Mouse (Mus musculus) embryo, embryonic 10.5 days (tissue): ENCODE measurements at regions not wholly inside any gene's neighbourhood (a gene's known extent, or its start where the extent isn't known, plus 50 kb on each side); places are given as distances from the start of the nearest gene placed in this dataset.
A peak's percentile ranks its signal among the peaks of the same experiment; 100 is the strongest.

Experiments used
- DNase-seq: peaks from one replicate; pipeline ENCODE4 v3.0.0-alpha.2; 2015; ENCODE audit warnings: low spot score

DNA sequence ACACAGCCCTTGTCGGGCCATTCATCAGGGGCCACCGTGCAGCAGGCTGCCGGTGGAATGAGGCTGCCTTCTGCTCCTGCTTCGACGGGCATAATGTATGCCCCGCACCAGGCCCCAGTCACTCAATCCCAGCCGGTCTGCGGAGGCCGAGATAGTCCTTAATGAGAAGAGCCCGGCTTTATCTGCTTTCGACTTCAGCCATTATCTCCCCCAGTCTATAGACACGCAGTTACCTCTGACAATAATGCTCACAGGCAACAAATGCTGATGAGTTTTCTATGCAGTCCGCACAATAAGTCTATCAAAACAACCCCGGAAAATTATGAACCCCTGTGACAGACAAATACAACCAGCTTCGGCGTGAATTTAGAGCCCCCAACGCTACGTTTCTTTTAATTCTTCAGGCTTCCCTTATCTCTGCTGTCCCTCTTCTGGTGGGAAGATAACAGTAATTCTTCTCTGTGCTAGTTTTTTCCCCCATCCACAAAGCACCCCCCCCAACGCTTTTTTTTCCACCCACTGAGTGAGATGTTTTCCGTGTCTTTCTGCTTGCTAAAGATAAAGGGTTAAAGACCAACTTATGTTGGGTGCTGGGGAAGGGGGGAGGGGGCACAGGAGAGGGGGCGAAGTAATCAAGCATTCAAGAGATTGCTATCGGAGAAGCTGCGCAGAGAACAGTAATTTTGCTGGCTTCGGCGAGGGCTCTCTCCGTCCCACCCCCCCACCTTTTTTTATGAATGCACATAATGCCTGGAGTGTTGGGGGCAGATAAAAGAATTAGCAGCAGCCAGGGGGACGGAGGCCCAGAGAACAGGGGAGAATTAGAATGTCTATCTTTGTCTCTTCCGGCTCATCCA lies 117.8 kb downstream of the Mrm1 start:
- peak; percentile 42 for DNase-seq

DNA sequence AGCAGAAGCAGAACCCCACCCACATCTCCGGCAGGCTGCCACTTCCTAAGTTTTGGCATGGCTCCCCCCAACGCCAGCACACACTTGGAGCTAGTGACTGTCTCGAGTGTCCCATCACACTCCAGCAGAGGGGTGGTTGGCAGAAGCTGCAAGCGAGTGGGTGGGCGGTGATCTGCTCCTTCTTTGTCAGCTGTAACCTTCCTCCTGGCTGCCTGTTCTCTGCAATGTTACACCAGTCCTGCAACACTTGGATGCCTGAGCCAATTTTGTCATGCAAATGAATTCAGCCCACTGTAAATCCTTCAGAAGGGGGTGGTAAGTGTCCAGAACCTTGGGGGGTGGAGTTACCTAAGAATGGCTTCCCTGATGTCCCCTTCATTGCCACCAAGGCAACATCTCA lies 121.8 kb downstream of the Mrm1 start:
- no peak for DNase-seq

- DNase-seq: no peak
These were observed 126.7 kb downstream of the Mrm1 start for GRCm38 (mm10) chr11:84692638-84693037.

DNA sequence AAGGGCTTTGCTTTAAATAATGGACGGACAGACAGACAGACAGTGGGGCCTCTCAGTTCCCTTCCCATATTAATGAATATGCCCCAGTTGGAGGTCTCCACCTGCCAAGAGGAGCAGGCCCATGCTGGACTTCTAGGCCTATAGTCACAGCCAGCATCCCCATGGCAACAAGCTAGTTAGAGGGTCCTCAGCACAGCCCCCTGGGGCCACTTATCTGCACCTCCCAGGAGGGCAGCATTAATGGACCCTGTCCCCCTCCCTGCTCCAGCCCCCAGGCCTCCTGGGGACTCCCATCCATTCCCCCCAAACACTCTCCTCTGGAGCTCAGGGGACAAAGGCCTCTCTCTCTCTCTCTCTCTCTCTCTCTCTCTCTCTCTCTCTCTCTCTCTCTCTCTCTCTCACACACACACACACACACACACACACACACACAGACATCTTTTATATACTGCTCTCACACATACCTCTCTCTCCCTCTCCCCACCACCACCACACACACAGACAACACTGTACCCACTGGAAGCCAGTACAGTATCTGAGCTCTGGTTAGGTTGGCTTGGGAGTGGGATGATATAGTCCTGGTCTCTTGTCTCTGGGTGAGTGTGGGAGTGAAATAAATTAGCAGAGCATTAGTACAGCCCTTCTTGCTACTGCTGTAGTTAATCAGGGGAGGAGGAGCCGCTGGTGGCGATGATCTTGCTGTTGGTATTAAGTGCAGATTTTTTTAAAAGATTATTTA lies 127.7 kb downstream of the Mrm1 start:
- DNase-seq: no peak

DNA sequence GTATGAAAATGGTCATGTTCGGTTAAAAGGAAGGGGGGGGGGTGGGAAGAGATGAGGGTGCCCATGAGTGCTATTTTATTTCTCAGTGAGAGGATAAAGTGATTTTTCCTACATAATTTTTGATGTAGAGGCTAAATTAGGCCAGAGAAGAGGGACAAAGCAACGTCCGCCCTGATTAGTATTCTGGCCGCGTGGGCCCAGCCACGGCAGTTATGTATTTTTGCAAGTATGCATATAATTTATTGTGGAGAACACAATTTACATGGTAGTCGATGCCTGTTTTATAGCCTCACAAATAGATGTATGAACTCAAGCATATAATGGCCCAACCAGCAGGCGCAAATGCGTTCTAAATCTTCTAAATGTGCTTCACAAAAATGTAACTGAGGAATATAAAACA lies 132.8 kb downstream of the Mrm1 start:
- no peak for DNase-seq

DNA sequence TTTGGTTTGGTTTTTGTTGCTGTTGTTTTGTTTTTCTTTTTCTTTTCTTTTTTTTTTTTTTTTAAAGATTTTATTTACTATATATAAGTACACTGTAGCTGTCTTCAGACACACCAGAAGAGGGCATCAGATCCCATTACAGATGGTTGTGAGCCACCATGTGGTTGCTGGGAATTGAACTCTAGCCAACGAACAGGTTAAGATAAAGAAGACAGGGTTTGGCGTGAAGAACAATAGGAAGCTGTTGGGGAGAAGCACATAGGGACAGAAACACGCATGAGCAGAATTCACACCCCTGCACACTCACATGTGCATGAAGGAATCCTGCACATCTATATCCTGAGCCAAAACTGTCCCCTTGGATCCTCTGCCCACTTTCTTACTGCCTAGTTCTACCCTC lies 135.0 kb downstream of the Mrm1 start:
- DNase-seq: no peak

DNA sequence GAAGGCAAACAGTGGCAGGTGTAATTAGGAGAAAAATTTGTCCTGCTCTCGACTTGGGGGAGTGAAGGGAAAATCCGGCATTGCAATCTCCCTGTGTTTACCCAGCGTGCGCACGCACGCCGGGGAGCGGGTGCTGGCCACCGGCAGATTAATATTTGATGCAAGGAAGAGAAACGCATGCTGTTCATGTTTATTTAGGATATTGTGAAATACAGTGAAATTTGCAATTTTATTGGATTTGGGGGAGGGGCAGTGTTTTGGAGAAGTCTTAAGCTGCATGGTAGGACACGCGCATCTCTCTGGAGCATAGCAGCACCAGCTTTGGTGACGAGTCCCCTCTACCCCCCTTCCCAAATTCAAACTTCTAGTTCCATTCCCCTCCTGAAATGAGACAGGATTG lies 136.4 kb downstream of the Mrm1 start:
- no peak for DNase-seq

GRCm38 (mm10) chr11:84676377-84677078 lies 142.8 kb downstream of the Mrm1 start:
- peak; percentile 58 for DNase-seq

DNA sequence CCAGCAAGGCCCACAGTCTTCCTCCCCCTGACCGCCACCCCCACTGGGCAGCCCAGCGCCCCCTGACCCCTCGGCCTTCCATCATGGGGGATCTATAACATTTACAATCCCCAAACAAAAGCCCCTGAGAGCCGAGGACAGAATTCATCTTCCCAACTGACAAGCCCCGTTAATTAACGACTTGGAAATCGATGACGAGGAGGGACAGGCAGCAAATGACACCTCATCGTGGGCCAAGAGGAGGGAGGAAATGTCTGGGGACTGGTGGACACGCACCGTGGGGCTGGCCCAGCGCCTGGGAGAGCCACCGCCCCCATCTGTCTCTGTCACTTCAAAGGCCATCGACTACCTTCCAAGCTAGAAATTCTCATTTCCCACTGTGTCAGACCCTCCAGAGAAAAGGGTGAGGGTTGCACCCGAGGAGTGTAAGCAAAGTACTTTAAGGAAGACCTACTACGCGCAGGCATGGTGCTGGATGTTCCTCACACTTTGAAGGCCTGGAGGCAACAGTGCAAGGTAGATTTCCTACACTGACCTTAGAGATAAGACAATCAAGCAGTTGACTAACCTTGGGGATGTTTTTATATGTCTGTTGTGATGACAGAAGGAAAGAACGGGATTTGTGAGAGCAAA lies 146.4 kb downstream of the Mrm1 start:
- DNase-seq: peak; percentile 52

GRCm38 (mm10) chr11:84671585-84671984 lies 146.2 kb upstream of the Lhx1 start:
- no peak for DNase-seq

DNA sequence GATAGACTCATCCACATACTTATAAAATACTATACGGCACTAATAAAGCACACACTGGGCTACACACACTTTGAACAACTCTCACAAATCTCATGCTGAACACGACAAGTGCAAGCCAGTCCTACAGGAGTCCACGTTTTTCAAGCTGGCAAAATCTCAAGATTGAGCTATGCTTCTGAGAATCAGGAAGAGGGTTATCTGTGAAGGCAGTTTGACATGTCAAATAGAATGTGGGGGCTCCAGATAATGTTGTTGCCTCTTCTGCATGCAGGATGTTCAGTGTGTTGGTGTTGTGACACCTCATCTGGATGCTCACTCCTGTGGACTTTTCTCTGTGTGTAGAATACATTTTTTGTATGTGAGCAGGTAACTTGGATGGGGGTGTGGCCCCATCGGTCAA lies 142.4 kb upstream of the Lhx1 start:
- DNase-seq: no peak

DNA sequence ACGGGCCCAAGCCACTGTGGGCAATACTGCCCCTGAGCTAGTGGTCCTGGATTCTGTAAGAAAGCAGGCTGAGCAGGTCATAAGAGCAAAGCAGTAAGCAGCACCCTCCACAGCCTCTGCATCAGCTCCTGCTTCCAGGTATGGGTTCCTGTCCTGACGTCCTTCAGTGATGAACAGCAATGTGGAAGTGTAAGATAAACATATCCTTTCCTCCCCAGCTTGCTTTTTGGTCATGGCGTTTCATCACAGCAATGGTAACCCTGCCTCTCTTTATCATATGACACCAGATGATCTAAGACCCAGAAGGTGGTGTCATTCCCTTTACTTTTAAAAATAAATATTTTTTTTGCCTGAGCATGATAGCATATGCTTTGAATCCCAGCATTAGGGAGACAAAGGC lies 138.9 kb upstream of the Lhx1 start:
- DNase-seq: no peak

GRCm38 (mm10) chr11:84661981-84662380 lies 136.6 kb upstream of the Lhx1 start:
- DNase-seq: peak; percentile 86

DNA sequence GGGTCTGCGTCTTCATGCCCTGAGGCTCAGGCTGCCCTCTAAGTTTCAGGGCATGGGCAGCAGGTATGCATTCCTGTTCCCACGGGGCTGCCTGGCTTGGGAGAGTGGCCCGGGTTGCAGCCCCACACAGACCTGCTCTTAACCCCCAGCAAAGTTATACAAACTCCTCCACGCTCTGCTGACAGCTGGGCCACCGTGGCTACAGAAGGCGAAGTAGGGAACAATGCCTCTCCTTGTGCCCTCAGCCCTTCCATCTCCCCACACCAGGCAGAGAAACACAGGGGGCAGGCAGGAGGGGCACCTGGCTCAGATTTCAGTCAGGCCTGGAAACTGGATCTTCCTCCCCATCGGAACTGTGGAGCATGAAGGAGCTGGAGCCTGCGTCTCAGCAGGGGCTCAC lies 135.5 kb upstream of the Lhx1 start:
- peak; percentile 35 for DNase-seq

GRCm38 (mm10) chr11:84659370-84659937 lies 134.1 kb upstream of the Lhx1 start:
- no peak for DNase-seq

- peak; percentile 80 for DNase-seq
These were observed 128.1 kb upstream of the Lhx1 start for GRCm38 (mm10) chr11:84653481-84653880.

DNA sequence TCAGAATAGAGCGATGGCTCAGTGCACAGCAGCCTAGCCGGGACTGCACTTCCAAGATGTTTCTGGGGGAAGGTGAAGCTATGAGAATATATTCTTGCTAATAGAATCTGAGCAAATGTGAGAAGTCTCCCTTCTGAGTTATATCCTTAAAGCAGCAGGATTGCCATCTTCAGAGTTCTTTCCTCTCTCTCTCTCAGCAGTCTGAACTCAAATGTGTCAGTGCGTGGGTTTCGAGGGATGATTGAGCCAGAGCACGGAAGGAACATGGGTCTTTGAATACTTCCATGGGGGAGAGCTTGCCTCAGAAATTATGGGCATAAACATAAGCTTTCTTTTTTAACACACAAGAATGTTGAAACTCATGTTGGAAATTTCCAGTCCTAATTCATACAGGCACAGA lies 123.6 kb upstream of the Lhx1 start:
- DNase-seq: no peak

- no peak for DNase-seq
These were observed 121.8 kb upstream of the Lhx1 start for GRCm38 (mm10) chr11:84647104-84647503.

GRCm38 (mm10) chr11:84643107-84643372 lies 117.7 kb upstream of the Lhx1 start:
- DNase-seq: no peak

GRCm38 (mm10) chr11:84642300-84643106 lies 117.2 kb upstream of the Lhx1 start:
- peak; percentile 52 for DNase-seq

DNA sequence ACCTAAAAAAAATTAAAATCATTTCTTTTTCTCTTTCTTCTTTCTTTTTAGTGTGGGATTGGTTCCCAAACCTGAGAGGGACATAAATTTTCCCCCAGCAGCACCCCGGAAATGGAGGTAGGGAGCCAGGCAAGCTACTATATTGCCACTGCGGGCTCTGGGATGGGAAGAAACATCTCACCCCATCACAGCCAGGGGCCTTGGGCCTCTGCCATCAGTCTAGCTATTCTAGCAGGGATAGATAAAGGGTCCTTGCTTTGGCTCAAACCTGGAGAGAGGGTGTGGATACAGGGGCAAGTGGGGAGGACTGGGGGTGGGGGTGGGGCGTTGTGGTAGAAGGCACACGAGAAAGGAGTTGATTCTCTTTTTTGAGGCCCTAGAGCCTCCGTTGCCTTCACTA lies 116.3 kb upstream of the Lhx1 start:
- DNase-seq: no peak
